Mouse (Mus musculus): ENCODE results near the gene Rragc. TPM values are rescaled to one million over a fixed set of nuclear protein-coding genes. Genes with fewer than 3 reads are reported as not detected.

Gene Rragc
- polyA plus RNA-seq, 1 experiment = 27.5 TPM

DNA sequence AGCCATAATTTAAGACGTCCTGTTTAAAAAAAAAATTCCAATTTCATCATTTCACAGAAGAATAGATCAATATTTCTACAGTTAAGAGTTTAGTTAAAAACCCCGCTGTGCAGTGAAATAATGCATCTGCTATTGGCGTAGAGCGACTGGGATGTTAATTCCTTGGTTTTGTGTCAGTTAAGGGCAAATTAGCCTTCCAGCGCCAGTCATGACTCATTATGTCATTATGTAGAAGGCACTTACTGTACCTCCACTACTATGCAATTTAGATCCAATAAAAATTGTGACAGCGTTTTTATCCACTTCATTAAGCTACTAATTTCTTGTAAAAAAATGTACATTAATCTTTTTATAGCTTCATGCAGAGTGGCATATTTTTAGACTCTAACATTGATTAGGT, 31.7 kb downstream of the Rragc start:
- WGBS = 41% methylated on average over 6 of the region's 6 CpGs
- DNase-seq (ENCODE audit: low read depth, low spot score) = no peak

DNA sequence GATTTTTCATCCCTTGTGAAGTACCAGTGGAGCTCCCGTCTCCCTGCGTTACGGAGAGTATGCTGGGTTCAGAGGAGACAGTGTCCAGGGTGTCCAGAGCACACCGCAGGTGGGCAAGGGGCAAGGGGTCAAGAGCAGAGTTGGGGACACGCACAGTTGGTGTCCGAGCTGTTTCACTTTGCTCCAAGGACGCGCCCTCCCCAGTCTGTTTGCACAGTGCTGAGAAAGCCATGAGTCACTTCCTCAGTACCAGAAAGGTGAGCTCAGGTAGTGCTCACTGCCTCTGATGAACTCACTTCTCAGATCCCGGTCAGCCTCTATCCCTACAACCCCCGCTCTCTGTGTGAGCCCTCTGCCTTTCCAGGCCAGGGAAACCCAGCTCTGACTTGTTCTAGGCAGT, 32.4 kb downstream of the Rragc start:
- 27% methylated on average over 10 of the region's 10 CpGs for WGBS
- no peak for DNase-seq (ENCODE audit: low read depth, low spot score)

DNA sequence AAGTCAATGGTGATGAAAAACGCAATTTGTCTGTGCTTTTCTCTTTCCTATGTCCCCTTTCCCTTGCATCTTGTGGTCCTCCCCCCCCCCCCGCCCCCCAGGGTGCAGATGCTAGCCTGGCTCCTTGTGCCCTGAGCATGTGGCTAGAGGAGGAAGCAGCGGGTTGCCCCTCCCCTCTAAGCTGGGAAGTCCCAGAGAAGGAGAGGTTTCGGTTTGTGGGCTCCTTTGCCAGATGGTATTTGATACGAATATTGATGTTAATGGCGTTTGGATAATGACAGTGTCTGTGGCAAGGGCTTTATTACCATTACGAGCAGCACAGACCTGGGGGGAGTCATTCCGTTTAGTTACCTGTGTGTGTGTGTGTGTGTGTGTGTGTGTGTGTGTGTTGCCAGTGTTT, 34.8 kb downstream of the Rragc start:
- WGBS = 29% methylated on average over 8 of the region's 8 CpGs
- DNase-seq (ENCODE audit: low read depth, low spot score) = no peak

GRCm38 (mm10) chr4:123956703-123957491, 39.7 kb downstream of the Rragc start:
- DNase-seq (ENCODE audit: low read depth, low spot score) = no peak
- WGBS = 3% methylated on average over 31 of the region's 31 CpGs

DNA sequence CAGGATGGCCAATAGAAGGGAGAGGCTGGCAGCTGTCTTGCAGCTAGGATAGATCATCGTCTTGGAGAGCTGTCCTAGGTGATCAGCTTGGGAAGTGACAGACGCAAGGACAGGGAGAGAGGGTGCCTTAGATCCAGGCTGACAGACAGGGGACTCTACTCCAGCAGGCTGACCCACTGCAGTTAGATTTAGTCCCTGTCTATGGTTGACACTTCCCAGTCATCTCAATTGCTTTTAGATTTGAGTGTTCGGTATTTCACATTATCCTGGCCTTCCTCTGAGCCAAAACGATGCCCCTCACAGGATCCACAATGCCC, 40.2 kb downstream of the Rragc start:
- no peak for DNase-seq (ENCODE audit: low read depth, low spot score)
- 50% methylated on average over 4 of the region's 4 CpGs for WGBS

GRCm38 (mm10) chr4:123957891-123958290, 40.6 kb downstream of the Rragc start:
- no peak for DNase-seq (ENCODE audit: low read depth, low spot score)
- WGBS = 36% methylated on average over 4 of the region's 4 CpGs

DNA sequence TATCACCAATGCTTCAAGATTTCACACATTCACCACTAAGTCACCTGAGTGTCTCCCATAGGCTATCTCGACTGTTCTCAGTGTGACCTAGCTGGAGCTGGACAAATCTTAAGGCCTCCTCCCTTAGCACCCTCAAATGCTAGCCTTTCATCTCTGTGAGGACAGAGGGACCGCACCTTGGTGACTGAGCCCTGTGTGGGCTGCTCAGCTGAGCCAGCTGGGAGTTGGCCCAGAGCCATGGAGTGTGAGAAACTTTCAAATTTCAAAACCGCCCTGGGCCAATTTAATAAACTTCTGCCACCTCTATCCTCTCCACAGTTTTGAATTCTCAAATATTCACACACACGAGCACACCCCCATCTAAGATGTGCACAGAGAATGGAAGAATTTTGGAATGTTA, 43.7 kb downstream of the Rragc start:
- no peak for DNase-seq (ENCODE audit: low read depth, low spot score)
- WGBS = 18% methylated on average over 4 of the region's 4 CpGs

- 65% methylated on average over 9 of the region's 9 CpGs for whole genome bisulfite sequencing
- no peak for DNase-seq (ENCODE audit: low read depth, low spot score)
Observed at GRCm38 (mm10) chr4:123962721-123963120, 45.5 kb downstream of the Rragc start.

DNA sequence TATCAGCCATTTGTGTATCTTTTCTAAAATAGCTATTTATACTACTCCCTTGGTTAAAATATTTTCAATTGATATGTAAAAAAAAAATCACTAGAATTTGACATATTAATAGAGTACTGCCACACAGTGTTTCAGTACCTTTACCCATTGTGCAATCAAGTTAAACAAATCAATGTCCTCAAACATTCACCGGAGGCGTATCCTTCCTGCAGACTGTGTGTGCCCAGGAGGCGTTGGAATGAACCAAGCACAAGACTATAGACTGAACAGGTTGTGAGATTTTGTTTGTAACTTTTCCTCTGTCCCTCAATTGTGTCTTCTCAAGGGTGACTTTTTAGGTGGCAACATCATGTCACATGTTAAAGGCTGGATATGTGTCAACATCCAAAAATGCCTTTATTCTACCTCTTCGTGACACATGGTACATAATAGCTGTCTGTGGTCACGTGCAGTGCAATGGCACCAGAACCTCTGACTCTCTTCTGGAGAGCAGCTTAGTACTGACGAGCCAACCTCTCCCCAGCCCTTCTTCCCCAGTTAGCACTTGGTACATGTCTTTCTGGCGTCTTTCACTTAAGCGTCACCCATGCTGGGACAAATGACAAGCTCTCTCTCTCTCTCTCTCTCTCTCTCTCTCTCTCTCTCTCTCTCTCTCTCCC, 51.5 kb downstream of the Rragc start:
- WGBS = 64% methylated on average over 8 of the region's 8 CpGs
- no peak for DNase-seq (ENCODE audit: low read depth, low spot score)

DNA sequence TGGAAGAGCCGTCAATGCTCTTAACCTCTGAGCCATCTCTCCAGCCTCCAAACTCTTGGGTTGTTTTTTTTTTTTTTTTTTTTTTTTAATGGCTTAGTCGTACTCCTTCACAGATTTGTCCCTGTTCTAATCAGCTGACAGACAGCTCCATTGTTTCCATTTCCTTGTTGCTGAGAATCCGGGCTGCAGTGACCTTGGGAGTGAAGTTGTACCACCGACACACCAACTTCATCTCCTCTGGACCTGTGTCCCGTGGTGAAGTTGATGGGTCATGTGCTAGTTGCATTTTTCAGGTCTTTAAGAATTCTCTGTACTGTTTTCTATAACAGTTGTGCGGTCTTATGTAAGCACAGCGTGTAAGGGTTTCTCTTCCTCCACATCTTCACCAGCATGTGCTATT, 52.2 kb downstream of the Rragc start:
- no peak for DNase-seq (ENCODE audit: low read depth, low spot score)
- WGBS = 50% methylated on average over 7 of the region's 7 CpGs

- WGBS = 67% methylated on average over 4 of the region's 4 CpGs
- no peak for DNase-seq (ENCODE audit: low read depth, low spot score)
Observed at GRCm38 (mm10) chr4:123971059-123971458, 53.8 kb downstream of the Rragc start.

- DNase-seq (ENCODE audit: low read depth, low spot score) = no peak
- WGBS = 15% methylated on average over 29 of the region's 29 CpGs
Observed at GRCm38 (mm10) chr4:123972423-123973049, 55.3 kb downstream of the Rragc start.

DNA sequence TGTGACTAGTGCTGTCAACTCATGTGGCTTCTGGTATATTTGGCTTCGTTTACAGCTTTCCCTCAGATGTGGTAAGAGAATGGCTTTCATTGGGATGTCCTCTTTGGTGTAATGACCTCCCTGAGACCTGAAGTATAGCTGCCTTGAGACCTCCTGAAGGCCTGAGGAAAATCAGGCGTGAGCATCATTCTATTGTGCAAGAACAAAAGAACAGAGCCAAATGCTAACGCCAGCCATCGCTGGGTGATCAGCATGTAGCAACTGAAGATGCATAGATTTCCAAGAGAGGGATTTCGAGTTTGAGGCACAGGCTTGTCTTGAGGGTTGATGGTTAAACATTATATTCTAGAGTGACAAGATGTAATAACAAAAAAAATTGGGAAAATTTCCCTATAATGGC, 64.9 kb downstream of the Rragc start:
- WGBS = 61% methylated on average over 5 of the region's 5 CpGs
- no peak for DNase-seq (ENCODE audit: low read depth, low spot score)

Other genes starting within 250 kb of the Rragc start
- gene Macf1, start 233.1 kb upstream of the Rragc start, polyA plus RNA-seq (2012; rRNA removed) = 23.4 and 30.4 TPM in 2 replicates
- gene Ndufs5, start 199.2 kb upstream of the Rragc start, polyA plus RNA-seq (2012; rRNA removed) = 62.4 and 69.0 TPM in 2 replicates
- gene Akirin1, start 167.1 kb upstream of the Rragc start, polyA plus RNA-seq (2012; rRNA removed) = 20.2 and 23.8 TPM in 2 replicates
- 18.2 and 19.6 TPM in 2 replicates for gene Rhbdl2, start 129.6 kb upstream of the Rragc start, polyA plus RNA-seq (2012; rRNA removed)
- not detected in 2 replicates for gene 4933427I04Rik, start 57.8 kb upstream of the Rragc start, polyA plus RNA-seq (2012; rRNA removed)
- gene Mycbp, start 12.6 kb upstream of the Rragc start, polyA plus RNA-seq (2012; rRNA removed) = 12.3 and 13.3 TPM in 2 replicates
- gene 4930535I16Rik, start 576 bp downstream of the Rragc start, polyA plus RNA-seq (2012; rRNA removed) = 0.49 TPM in 1 of 2 replicates, not detected in the other

Measured in large intestine, adult 2 months (tissue).